Mouse (Mus musculus): ENCODE data around the gene Lmntd1. TPM values are rescaled to one million over a fixed set of nuclear protein-coding genes. Genes with fewer than 3 reads are reported as not detected.

Gene Lmntd1
- total RNA-seq, 4 experiments from 2014 or later: 0.15 TPM; not detected in 3

DNA sequence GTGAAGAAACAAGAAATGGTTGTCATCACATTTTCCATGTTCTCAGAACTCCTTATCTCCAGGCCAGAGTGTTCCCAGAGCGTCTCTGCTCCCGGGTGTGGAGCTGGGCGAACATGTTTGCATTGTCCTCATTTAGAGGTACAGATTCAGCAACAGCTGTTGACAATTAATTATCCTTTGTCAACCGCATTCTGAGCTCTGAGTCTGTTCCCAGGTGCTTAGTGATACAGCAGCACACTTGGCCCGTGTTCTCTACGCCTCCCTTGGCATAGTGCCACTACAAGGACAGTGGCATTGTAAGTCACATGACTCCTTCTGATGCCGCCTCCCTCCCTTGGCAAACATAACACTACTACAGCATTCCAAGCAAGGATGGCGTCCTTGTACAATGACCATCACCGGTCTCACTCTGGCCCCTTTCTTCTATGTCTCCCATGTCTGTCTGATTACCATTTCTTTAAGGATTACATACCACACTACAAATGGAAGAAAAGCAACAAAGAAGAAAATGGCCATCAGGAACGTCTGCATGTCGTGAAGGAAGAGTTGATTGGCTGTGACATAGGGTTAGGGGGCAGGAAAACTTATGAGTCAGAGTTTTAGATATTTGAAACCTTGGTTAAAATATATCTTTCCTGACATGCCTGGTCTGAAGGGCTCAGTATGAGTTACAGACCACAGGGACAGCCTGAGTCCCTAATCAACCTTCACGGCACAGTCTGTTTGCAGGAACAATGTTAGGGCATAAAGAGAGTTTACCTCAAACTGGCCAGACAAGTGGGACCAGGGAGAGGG lies 231.3 kb downstream of the Lmntd1 start:
- DNase-seq (ENCODE audit: low spot score in 2 of 2): no peak

GRCm38 (mm10) chr6:145380961-145381360 lies 233.2 kb downstream of the Lmntd1 start:
- DNase-seq (ENCODE audit: low spot score in 2 of 2): no peak

GRCm38 (mm10) chr6:145379175-145379574 lies 234.9 kb downstream of the Lmntd1 start:
- no peak for DNase-seq (ENCODE audit: low spot score in 2 of 2)

DNA sequence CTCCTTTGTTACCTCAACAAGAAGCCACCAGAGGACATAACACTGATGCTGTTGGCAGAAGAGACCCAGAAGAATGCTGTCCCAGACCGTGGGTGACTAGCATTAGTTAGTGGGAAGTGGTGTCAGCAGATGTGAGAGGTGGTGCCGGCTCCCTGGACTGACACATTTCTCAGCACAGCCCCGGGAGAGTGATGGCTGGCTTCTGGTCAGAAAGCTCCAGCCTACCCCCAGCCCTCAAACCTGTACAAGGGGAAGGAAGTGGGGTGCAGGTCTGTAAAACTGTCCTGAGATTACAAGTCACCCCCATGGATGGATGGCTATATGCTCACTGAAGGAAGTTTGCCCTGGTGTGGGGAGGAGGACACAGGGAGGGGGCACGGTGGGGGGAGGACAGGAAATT lies 235.4 kb downstream of the Lmntd1 start:
- no peak for DNase-seq (ENCODE audit: low spot score in 2 of 2)

- no peak for DNase-seq (ENCODE audit: low spot score in 2 of 2)
Observed at GRCm38 (mm10) chr6:145374372-145374771, 239.7 kb downstream of the Lmntd1 start.

DNA sequence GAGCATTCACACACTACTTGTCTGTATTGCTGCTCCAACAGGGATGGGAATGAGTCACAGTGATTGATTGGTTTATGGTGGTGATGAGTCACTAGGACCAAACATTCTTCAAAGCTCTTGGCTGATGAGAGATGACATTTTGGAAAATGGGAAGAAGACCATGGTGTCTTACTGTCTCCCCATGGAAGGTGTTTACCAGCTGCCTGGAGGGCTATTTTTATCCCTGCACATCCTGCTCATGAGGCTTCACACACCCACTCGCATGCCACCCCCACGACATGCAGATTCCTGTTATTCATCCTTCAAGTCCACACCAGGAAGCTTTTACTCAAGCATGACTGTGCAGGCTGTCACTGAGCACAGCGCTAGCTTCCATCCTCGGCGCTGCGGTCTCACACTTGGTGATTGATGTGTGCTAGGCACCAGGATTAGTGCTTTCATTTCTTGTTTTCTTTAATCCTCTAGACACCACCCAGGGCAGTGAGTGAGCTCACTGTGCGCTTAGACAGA lies 240.4 kb downstream of the Lmntd1 start:
- no peak for DNase-seq (ENCODE audit: low spot score in 2 of 2)

DNA sequence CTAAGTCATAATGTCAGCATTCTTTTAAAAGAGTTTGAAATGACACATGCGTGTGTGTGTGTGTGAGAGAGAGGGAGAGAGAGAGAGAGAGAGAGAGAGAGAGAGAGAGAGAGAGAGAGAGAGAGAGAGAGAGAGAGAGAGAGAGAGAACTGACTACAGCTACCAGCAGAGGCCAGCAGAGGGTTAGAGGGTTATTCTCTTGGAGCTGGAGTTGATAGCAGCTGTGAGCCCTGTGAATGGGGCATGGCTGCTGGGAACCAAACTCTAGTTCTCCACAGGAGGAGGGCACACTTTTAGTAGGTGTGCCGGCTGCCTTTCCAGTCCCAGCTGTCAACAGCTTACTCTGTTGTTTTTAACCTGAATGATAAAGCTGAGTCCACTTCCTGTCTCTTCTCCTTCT lies 242.1 kb downstream of the Lmntd1 start:
- no peak for DNase-seq (ENCODE audit: low spot score in 2 of 2)

- DNase-seq (ENCODE audit: low spot score in 2 of 2): no peak
Observed at GRCm38 (mm10) chr6:145371586-145371985, 242.5 kb downstream of the Lmntd1 start.

- DNase-seq (ENCODE audit: low spot score in 2 of 2): no peak
Observed at GRCm38 (mm10) chr6:145370302-145370701, 243.8 kb downstream of the Lmntd1 start.

- no peak for DNase-seq (ENCODE audit: low spot score in 2 of 2)
Observed at GRCm38 (mm10) chr6:145369290-145369689, 244.8 kb downstream of the Lmntd1 start.

DNA sequence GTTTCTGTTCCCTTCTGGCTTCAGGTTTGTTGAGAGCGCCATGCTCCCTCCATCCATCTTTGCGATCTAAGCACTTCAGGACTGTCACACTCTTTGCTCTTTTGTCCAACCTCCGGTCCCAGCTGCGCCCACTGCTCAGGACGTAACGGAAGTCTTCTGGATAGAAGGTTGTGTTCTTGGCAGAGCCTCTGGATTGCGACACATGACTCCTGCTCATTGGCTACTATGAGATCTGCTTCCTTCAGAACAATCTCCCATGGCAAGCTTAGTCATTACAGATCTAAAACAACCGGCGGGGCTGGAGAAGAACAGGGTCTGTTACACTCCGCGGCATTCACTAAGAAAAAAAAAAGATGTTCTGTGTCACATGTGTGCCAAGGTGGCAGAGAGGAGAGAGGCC lies 247.6 kb downstream of the Lmntd1 start:
- no peak for DNase-seq (ENCODE audit: low spot score in 2 of 2)

DNA sequence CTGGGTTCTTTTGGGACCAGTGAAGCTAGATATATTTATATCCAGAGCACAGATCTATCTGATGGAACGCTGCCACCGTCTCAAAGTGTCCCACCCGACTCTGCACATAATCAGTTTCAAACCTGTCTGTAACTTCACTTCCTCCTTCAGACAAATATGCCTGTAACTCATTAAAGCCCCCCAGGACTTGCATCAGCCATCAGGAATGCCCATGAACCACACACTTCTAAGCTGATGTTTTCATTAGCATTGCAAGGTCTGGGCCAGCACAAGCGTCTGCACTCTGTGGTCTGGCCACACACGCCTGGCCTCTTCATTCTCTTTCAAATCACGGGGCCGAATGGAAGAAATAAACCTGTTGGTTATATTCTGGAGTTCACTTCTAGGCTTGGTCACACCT lies 250.4 kb downstream of the Lmntd1 start:
- DNase-seq (ENCODE audit: low spot score in 2 of 2): no peak

DNA sequence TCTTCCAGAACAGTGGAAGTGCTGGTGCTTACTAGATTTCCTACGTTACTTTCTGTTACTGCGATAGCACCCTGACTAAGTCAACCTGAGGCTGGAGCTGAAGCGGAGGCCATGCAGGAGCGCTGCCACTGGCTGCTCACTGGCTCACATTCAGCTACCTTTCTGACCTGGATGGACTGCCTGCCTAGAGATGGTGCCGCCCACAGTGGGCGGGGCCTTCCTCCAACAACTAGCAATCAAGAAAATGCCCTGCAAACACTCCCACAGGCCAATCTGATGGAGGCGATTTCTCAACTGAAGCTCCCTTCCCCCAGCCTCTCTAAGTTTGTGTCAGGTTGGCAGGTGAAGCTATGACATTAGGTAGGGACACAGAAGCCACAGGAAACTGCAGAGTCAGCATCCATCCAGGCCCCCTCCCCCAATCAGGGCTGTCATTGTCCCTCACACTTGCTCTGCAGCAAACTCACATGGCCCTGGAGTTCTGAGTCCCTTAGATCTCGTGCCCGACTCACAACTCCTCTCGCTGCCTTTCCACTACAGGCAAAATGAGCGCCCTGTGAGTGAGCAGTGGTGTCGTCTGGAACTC lies 252.9 kb downstream of the Lmntd1 start:
- DNase-seq (ENCODE audit: low spot score in 2 of 2): no peak

DNA sequence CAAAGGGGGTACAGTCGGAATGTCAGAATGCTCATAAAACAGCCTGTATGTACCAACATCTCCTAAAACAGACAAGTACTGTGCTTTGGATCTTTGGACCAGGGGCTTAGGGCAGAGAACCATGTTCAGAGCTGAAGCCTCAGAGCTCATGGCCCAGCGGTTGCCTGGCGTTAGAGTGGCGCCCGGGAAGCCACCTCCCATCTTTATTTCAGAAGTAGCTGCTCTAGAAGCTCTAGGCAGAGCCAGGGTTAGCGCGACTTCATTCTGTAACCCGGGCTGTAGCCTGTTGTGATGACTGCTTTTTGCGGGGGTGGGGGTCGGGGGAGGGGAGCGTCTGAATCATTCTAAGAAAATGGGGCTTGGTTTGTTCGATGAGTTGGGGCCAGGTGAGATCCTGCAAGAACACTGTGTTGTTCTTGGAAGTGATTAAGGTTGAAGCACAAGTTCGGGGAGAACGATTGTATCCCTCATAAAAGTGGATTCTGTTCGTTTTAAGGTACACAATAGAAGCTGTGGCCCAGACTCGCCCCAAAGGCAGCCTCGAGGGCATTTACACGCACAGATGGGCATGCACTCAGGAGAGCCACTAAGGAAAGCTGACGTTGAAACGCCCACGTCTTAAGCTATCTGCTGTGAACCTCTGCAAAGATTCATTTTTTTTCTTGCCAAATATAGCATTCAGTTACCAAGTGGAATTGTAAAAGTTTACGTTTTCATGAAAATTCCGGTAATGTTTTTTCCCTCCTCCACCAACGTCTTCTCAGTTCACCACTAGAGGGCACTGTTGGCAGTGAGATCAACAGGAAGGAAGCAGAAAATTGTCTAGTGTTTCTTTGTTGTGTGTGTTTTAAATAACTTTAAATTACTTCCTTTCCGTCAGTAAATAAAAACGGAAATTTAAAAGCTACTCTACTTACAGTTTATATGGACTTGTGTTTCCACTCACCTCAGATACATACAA lies 254.4 kb downstream of the Lmntd1 start:
- DNase-seq (ENCODE audit: low spot score in 2 of 2): no peak

DNA sequence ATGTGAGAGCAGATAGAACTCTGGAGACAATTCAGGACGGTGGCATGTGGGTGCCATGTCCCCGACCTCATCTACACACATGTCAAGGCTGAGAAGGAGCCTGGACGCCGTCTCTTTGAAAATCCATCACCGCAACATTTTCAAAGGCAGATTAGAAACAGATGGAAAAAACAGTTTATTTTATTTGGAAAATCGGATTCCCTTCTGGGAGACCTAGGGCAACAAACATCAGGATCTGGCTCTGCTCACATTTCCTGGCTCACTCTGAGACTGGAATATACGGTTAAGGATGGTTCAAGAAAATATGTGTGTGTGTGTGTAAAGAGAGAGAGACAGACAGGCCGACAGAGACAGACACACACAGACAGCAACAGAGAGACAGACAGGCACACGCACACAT lies 256.1 kb downstream of the Lmntd1 start:
- no peak for DNase-seq (ENCODE audit: low spot score in 2 of 2)

DNA sequence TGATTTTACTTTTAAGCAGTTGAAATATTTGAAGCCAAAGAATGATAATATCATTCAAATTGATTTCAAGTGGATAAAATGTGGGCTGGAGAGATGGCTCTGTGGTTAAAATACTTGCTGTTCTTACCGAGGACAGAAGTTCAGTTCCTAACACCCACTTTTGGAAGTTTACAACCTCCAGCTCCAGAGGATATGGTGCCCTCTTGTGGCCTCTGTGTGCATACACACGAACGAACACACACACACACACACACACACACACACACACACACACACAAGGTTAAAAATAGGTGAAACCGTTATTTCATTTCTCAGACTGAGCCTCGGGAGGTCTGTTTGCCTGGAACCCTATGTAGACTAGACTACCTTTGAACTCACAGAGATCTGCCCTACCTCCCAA lies 260.3 kb downstream of the Lmntd1 start:
- no peak for DNase-seq (ENCODE audit: low spot score in 2 of 2)

GRCm38 (mm10) chr6:145352705-145353104 lies 261.4 kb downstream of the Lmntd1 start:
- DNase-seq (ENCODE audit: low spot score in 2 of 2): no peak

DNA sequence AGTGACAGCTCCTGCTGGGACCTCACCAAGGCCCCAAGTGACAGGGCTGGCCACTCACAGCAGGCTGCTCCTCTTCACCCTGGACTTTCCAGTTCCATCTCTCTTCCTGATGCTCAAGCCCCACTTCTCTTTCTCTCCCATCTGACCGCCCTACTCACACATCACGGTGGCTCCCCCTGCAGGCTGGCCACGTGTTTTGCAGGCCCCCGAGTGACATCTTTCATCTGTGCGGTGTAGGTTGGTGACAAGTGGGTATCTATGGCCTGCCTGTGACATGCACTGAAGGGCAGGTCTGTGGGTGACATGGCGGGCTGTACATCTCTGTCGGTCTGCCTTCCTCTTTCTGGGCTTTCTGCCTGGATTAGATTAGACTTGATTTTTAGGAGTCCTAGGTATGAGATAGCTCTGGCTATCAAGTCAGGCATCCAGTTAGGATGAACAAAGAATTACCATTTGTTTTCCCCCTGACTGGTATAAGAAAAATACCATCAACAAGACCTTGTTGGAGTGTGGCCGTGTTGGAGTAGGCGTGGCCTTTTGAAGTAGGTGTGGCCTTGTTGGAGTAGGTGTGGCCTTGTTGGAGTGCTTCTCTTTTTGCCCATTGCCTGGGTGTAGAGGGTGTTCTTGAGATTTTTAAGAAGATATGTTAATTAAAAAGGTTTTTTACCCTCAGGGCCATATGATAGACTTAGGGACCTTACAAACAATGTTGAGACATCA lies 265.8 kb downstream of the Lmntd1 start:
- DNase-seq (ENCODE audit: low spot score in 2 of 2): no peak

DNA sequence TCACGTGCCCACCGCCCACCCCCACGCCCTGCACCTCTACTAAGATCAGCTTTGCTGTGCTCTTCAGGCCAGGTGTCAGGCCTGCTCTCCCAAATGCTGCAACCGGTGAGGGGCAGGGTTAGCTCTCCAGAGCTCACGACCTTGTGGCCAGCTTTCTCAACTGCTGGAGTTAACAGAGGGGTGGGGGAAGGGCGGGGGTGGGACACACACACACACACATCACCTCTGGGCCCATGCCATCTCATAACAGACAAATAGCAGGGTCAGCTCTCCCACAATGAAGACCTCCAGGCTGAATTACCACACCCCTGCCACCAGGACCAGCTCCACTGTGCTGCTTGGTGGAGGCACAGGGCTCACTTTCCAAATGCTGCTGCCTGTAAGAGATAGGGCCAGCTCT lies 266.5 kb downstream of the Lmntd1 start:
- DNase-seq (ENCODE audit: low spot score in 2 of 2): no peak

DNA sequence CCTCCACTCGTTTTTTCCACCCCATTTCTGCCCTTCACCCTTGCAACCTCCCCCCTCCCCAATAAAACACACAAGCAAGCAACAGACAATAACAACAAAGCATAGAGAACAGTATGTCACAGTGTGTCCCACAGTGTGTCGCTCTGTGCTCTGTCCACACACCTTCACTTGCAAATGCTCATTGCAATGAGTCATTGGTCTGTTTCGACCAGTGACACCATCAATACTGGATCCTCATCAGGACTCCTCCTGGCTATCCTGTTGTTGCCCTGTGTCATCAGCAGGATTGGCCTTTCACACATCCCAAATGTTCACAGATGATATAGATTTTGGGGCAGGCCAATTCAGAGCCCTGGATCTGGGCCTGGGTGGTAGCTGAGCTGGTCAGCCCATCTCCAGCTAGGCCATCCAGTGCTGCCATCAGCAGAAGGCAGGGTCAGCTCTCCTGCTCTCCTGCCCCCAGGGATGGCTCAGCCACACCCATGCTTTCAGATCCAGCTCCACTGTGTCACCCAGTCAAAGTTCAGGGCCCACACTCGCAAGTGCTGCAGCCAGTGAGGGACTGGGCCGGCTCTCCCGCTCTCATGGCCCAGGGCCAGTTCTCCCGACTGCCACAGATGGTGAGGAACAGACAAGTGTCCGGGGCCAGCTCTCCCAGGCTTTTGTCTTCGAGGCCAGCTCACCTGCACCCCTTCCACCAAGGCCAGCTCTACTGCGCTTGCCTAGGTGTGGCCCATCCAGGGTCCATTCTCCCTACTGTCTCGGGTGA lies 267.1 kb downstream of the Lmntd1 start:
- peak in 1 of 2 experiments; percentile 14 for DNase-seq (ENCODE audit: low spot score in 2 of 2)
